Mouse (Mus musculus) limb, embryonic 10.5 days (tissue): ENCODE data around the gene Stx18. TPM values are rescaled to one million over a fixed set of nuclear protein-coding genes. Genes with fewer than 3 reads are reported as not detected.

Experiments used
- DNase-seq: peaks from one replicate; pipeline ENCODE4 v3.0.0-alpha.2; 2017; ENCODE audit warnings: low spot score
- H3K27ac ChIP-seq: fragments of 300-500 bp; sonication (generic); 2 replicates; pipeline ENCODE4 v1.5.1; 2016; ENCODE audit warnings: mild to moderate bottlenecking
- H3K27me3 ChIP-seq: fragments of 300-500 bp; sonication (generic); 2 replicates; pipeline ENCODE4 v1.6.1; 2016; ENCODE audit warnings: low read depth, mild to moderate bottlenecking; ENCODE audit not compliant: poor library complexity, severe bottlenecking
- H3K36me3 ChIP-seq: fragments of 300-500 bp; sonication (generic); 2 replicates; pipeline ENCODE4 v1.6.1; 2016; ENCODE audit warnings: mild to moderate bottlenecking, moderate library complexity
- H3K4me1 ChIP-seq: fragments of 300-500 bp; sonication (generic); 2 replicates; pipeline ENCODE4 v1.6.1; 2016
- H3K4me3 ChIP-seq: fragments of 300-500 bp; sonication (generic); 2 replicates; pipeline ENCODE4 v1.5.1; 2016; ENCODE audit warnings: mild to moderate bottlenecking, moderate library complexity
- H3K9me3 ChIP-seq: fragments of 300-500 bp; sonication (generic); replicated peaks from 2 replicates; pipeline ENCODE4 v1.6.1; 2016; ENCODE audit warnings: mild to moderate bottlenecking
- WGBS: fragments of 180-500 bp; shearing (Covaris S2); methylation state at CpG from one replicate; pipeline ENCODE4 v1.1.7; 2016; 5-methylcytosine and 5-hydroxymethylcytosine counted together
- polyA plus RNA-seq: library from polyadenylated mRNA; unstranded; fragments of >200 nt; fragmentation: Nextera tagmentation; extraction: Ambion mirVana; gene quantifications from 2 replicates; pipeline ENCODE4 v1.2.1, GENCODE M21; 2016

Gene Stx18
- polyA plus RNA-seq, 1 experiment from 2014 or later, result 53.4 TPM

GRCm38 (mm10) chr5:38114526-38114925 is 76.0 kb downstream of the Stx18 start:
- no peak for DNase-seq
- H3K4me1 ChIP-seq, result no peaks in the 10 kb centered on the region
- no peaks in the 10 kb centered on the region for H3K27me3 ChIP-seq
- 95% methylated on average over 2 of the region's 2 CpGs for WGBS
- no peaks in the 10 kb centered on the region for H3K9me3 ChIP-seq
- H3K4me3 ChIP-seq, result no peak overlapping the region
- no peak overlapping the region for H3K27ac ChIP-seq
- H3K36me3 ChIP-seq, result peaks cover 44% of the 10 kb centered on the region

- DNase-seq, result no peak
- Histone ChIP-seq H3K4me3 (no peak overlapping the region), H3K9me3 (no peaks in the 10 kb centered on the region), H3K27me3 (no peaks in the 10 kb centered on the region), H3K27ac (no peak overlapping the region), H3K4me1 (no peaks in the 10 kb centered on the region), H3K36me3 (peaks cover 38% of the 10 kb centered on the region)
- WGBS, result 90% methylated on average over 1 of the region's 1 CpGs
Measured at GRCm38 (mm10) chr5:38117056-38117455, 78.5 kb downstream of the Stx18 start.

- 95% methylated on average over 5 of the region's 5 CpGs for WGBS
- Histone ChIP-seq H3K9me3 (no peaks in the 10 kb centered on the region), H3K36me3 (peaks cover 43% of the 10 kb centered on the region), H3K27me3 (no peaks in the 10 kb centered on the region), H3K27ac (no peak overlapping the region), H3K4me3 (no peak overlapping the region), H3K4me1 (no peaks in the 10 kb centered on the region)
- no peak for DNase-seq
Measured at GRCm38 (mm10) chr5:38119268-38119667, 80.7 kb downstream of the Stx18 start.

- H3K9me3 ChIP-seq, result no peaks in the 10 kb centered on the region
- whole genome bisulfite sequencing, result 89% methylated on average over 7 of the region's 7 CpGs
- no peaks in the 10 kb centered on the region for H3K4me1 ChIP-seq
- DNase-seq, result no peak
- peaks cover 31% of the 10 kb centered on the region for H3K36me3 ChIP-seq
- no peaks in the 10 kb centered on the region for H3K27me3 ChIP-seq
- H3K27ac ChIP-seq, result no peak overlapping the region
- H3K4me3 ChIP-seq, result no peak overlapping the region
Measured at GRCm38 (mm10) chr5:38121699-38122098, 83.2 kb downstream of the Stx18 start.

GRCm38 (mm10) chr5:38126519-38127306 is 88.2 kb downstream of the Stx18 start:
- H3K27me3 ChIP-seq, result no peaks in the 10 kb centered on the region
- H3K4me1 ChIP-seq, result no peaks in the 10 kb centered on the region
- WGBS, result 89% methylated on average over 13 of the region's 13 CpGs
- H3K36me3 ChIP-seq, result peaks cover 43% of the 10 kb centered on the region
- no peak for DNase-seq
- no peak overlapping the region for H3K4me3 ChIP-seq
- H3K9me3 ChIP-seq, result no peaks in the 10 kb centered on the region
- no peak overlapping the region for H3K27ac ChIP-seq

GRCm38 (mm10) chr5:38129339-38129738 is 90.8 kb downstream of the Stx18 start:
- Histone ChIP-seq H3K4me3 (no peak overlapping the region), H3K4me1 (no peaks in the 10 kb centered on the region), H3K27ac (no peak overlapping the region), H3K27me3 (no peaks in the 10 kb centered on the region), H3K36me3 (peaks cover 34% of the 10 kb centered on the region), H3K9me3 (no peaks in the 10 kb centered on the region)
- no peak for DNase-seq
- 95% methylated on average over 2 of the region's 2 CpGs for WGBS

- DNase-seq, result no peak
- peaks cover 66% of the 10 kb centered on the region for H3K36me3 ChIP-seq
- 90% methylated on average over 9 of the region's 9 CpGs for WGBS
Measured at GRCm38 (mm10) chr5:38136247-38136646, 97.7 kb downstream of the Stx18 start.

GRCm38 (mm10) chr5:38137163-38137562 is 98.6 kb downstream of the Stx18 start:
- H3K36me3 ChIP-seq, result peaks cover 74% of the 10 kb centered on the region

More at GRCm38 (mm10) chr5:38136247-38136646, 97.7 kb downstream of the Stx18 start:
- H3K4me3 ChIP-seq, result no peak overlapping the region
- H3K4me1 ChIP-seq, result peaks cover 18% of the 10 kb centered on the region
- H3K27me3 ChIP-seq, result no peaks in the 10 kb centered on the region
- no peaks in the 10 kb centered on the region for H3K9me3 ChIP-seq
- no peak overlapping the region for H3K27ac ChIP-seq

GRCm38 (mm10) chr5:38140893-38141292 is 102.4 kb downstream of the Stx18 start:
- no peak for DNase-seq
- no peaks in the 10 kb centered on the region for H3K9me3 ChIP-seq
- H3K4me3 ChIP-seq, result no peak overlapping the region
- no peaks in the 10 kb centered on the region for H3K27me3 ChIP-seq
- H3K4me1 ChIP-seq, result peaks cover 18% of the 10 kb centered on the region
- H3K27ac ChIP-seq, result no peak overlapping the region
- 91% methylated on average over 6 of the region's 6 CpGs for WGBS
- H3K36me3 ChIP-seq, result peaks cover 95% of the 10 kb centered on the region

More at GRCm38 (mm10) chr5:38137163-38137562, 98.6 kb downstream of the Stx18 start:
- WGBS, result 91% methylated on average over 9 of the region's 9 CpGs
- Histone ChIP-seq H3K4me3 (no peak overlapping the region), H3K4me1 (peaks cover 18% of the 10 kb centered on the region), H3K27me3 (no peaks in the 10 kb centered on the region), H3K9me3 (no peaks in the 10 kb centered on the region), H3K27ac (peak overlapping the region; percentile 53; the same call in 1 of the 2 replicates)
- no peak for DNase-seq

- Histone ChIP-seq H3K27me3 (no peaks in the 10 kb centered on the region), H3K9me3 (no peaks in the 10 kb centered on the region), H3K4me3 (no peak overlapping the region), H3K4me1 (no peaks in the 10 kb centered on the region), H3K36me3 (peaks cover 97% of the 10 kb centered on the region), H3K27ac (no peak overlapping the region)
- WGBS, result 82% methylated on average over 6 of the region's 6 CpGs
- DNase-seq, result no peak
Measured at GRCm38 (mm10) chr5:38146524-38146923, 108.0 kb downstream of the Stx18 start.

GRCm38 (mm10) chr5:38151264-38151663 is 112.7 kb downstream of the Stx18 start:
- 73% methylated on average over 3 of the region's 3 CpGs for WGBS
- Histone ChIP-seq H3K36me3 (peaks cover 99% of the 10 kb centered on the region), H3K27ac (no peak overlapping the region), H3K4me3 (no peak overlapping the region), H3K27me3 (no peaks in the 10 kb centered on the region), H3K9me3 (0 out of 2 replicates have a peak, but pooled peaks cover 1% of the 10 kb centered on the region), H3K4me1 (no peaks in the 10 kb centered on the region)
- DNase-seq, result no peak

- H3K27ac ChIP-seq, result no peak overlapping the region
- peaks cover 2% of the 10 kb centered on the region for H3K4me1 ChIP-seq
- 0 out of 2 replicates have a peak, but pooled peaks cover 3% of the 10 kb centered on the region for H3K27me3 ChIP-seq
- no peak for DNase-seq
- 0 out of 2 replicates have a peak, but pooled peaks cover 1% of the 10 kb centered on the region for H3K9me3 ChIP-seq
- no peak overlapping the region for H3K4me3 ChIP-seq
- H3K36me3 ChIP-seq, result peaks cover 99% of the 10 kb centered on the region
- WGBS, result 85% methylated on average over 10 of the region's 10 CpGs
Measured at GRCm38 (mm10) chr5:38152201-38153108, 113.9 kb downstream of the Stx18 start.

- Histone ChIP-seq H3K36me3 (peaks cover 91% of the 10 kb centered on the region), H3K4me3 (no peak overlapping the region), H3K4me1 (peaks cover 14% of the 10 kb centered on the region), H3K27me3 (0 out of 2 replicates have a peak, but pooled peaks cover 14% of the 10 kb centered on the region), H3K9me3 (0 out of 2 replicates have a peak, but pooled peaks cover 1% of the 10 kb centered on the region), H3K27ac (no peak overlapping the region)
- WGBS, result 93% methylated on average over 5 of the region's 5 CpGs
- DNase-seq, result no peak
Measured at GRCm38 (mm10) chr5:38153636-38154035, 115.1 kb downstream of the Stx18 start.
